Mouse (Mus musculus) bone marrow macrophage, adult 2 months (primary cell): ENCODE measurements at regions not wholly inside any gene's neighbourhood (a gene's known extent, or its start where the extent isn't known, plus 50 kb on each side); places are given as distances from the start of the nearest gene placed in this dataset.

Experiments used
- CTCF ChIP-seq: IDR thresholded peaks from 2 replicates; pipeline ENCODE4 v1.5.1; 2012; ENCODE audit warnings: low read depth, mild to moderate bottlenecking, low read length, moderate library complexity
- POLR2A ChIP-seq: IDR thresholded peaks from 2 replicates; pipeline ENCODE4 v1.6.1; 2012; ENCODE audit warnings: mild to moderate bottlenecking, low read depth, low read length, borderline replicate concordance

DNA sequence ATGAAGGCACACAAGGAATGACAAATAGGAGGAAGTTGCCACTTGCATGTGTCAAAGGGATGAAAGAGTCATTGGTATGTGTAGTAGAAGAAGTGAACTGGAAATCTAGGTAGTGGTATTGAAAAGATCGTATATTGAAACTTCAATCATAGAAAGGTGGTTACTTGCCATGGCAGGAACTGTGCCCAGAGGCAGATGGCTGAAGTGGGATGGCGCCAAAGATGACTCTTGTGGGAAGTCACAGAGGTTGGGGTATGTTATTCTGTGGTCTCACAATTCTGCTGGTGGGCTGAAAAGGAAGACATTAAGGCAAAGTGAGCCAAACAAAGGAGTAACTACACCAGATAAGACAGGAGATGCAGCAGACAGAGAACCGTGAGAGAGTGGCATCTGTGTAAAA, 121.2 kb upstream of the Tdrd3 start:
- TF ChIP-seq CTCF, result no peak
- no peak for TF ChIP-seq POLR2A
